Mouse (Mus musculus): ENCODE measurements around the gene Triap1. TPM values are rescaled to one million over a fixed set of nuclear protein-coding genes. Genes with fewer than 3 reads are reported as not detected.

Triap1 gene
- total and polyA plus RNA-seq, 3 experiments: 31.8 to 38.2 (median 33.7) TPM

- no peaks in the 10 kb centered on the region for H3K9me3 ChIP-seq (replicated peaks; ENCODE audit: low read length)
- H3K27me3 ChIP-seq (replicated peaks): no peaks in the 10 kb centered on the region
- H3K4me1 ChIP-seq (ENCODE audit: control insufficient read depth in 1 of 2, insufficient read depth in 2 of 2): peaks cover 2 to 25% of the 10 kb centered on the region in 2 experiments; a peak in 2 of 4 replicates
- no peaks in the 10 kb centered on the region for H3K36me3 ChIP-seq (replicated peaks in 1 of 2; ENCODE audit: control insufficient read depth in 1 of 2, insufficient read depth in 1 of 2, low read length in 1 of 2)
- in situ Hi-C loops (cut with MboI; ENCODE audit: low pct_ligation_motif_present, low pct_unique_long_range_greater_than_20kb, low sequenced_read_pairs): no loop called here
- DNase-seq (ENCODE audit: extremely low read depth): peak; percentile 54
- no peak overlapping the region for H3K27ac ChIP-seq (ENCODE audit: insufficient read depth, low read depth)
- no peaks in the 10 kb centered on the region for H3K79me2 ChIP-seq (replicated peaks; ENCODE audit: control insufficient read depth, extremely low read depth, insufficient read depth, poor library complexity, severe bottlenecking)
- peak overlapping the region; percentile 1; the same call in 1 of the 2 replicates for H3K9ac ChIP-seq (ENCODE audit: insufficient read depth, low read depth)
- no peak for TF ChIP-seq MAFK (IDR thresholded peaks at IDR 0.05; ENCODE audit: insufficient replicate concordance, low read length)
- TF ChIP-seq IRF4 (IDR thresholded peaks at IDR 0.05; ENCODE audit: low read depth, low read length): peak; percentile 95
- no peak for TF ChIP-seq E2F4 (IDR thresholded peaks at IDR 0.05; ENCODE audit: insufficient replicate concordance, low read depth, low read length)
- no peak for TF ChIP-seq MXI1 (IDR thresholded peaks at IDR 0.05; ENCODE audit: low read depth, low read length)
- TF ChIP-seq SIN3A (IDR thresholded peaks at IDR 0.05; ENCODE audit: low read length): no peak
- TF ChIP-seq CTCF (conservative IDR thresholded peaks at IDR 0.05 in 1 of 2, IDR thresholded peaks at IDR 0.05 in 1 of 2; ENCODE audit: low read depth in 2 of 2, low read length in 2 of 2): peak in 1 of 2 experiments; percentile 57; a peak in 2 of 4 replicates
- peak; percentile 34 for TF ChIP-seq SMC3 (IDR thresholded peaks at IDR 0.05; ENCODE audit: low read depth, low read length)
- no peak for TF ChIP-seq GABPA (IDR thresholded peaks at IDR 0.05; ENCODE audit: insufficient replicate concordance, low read depth, low read length)
- TF ChIP-seq ETS1 (conservative IDR thresholded peaks at IDR 0.05; ENCODE audit: low read depth, low read length): no peak
- peak; percentile 44 for TF ChIP-seq RAD21 (IDR thresholded peaks at IDR 0.05; ENCODE audit: low read depth, low read length)
- no peak for TF ChIP-seq ZNF384 (IDR thresholded peaks at IDR 0.05; ENCODE audit: low read depth, low read length)
- no peak for TF ChIP-seq TCF12 (IDR thresholded peaks at IDR 0.05; ENCODE audit: low read depth, low read length)
- TF ChIP-seq CHD2 (IDR thresholded peaks at IDR 0.05; ENCODE audit: low read length): no peak
- TF ChIP-seq PAX5 (IDR thresholded peaks at IDR 0.05; ENCODE audit: low read length): no peak
- no peak for TF ChIP-seq ZKSCAN1 (IDR thresholded peaks at IDR 0.05; ENCODE audit: borderline replicate concordance, low read depth, low read length)
- TF ChIP-seq TBP (conservative IDR thresholded peaks at IDR 0.05; ENCODE audit: low read depth, low read length): no peak
- TF ChIP-seq JUN (IDR thresholded peaks at IDR 0.05; ENCODE audit: insufficient read depth, low read depth, low read length): peak; percentile 54; the same call in 1 of the 2 replicates
- TF ChIP-seq JUND (conservative IDR thresholded peaks at IDR 0.05; ENCODE audit: low read depth, low read length): peak; percentile 84
- TF ChIP-seq KAT2A (IDR thresholded peaks at IDR 0.05; ENCODE audit: insufficient replicate concordance, low read length): no peak
- no peak for TF ChIP-seq BHLHE40 (IDR thresholded peaks at IDR 0.05; ENCODE audit: low read depth, low read length)
- no peak for TF ChIP-seq ZC3H11A (IDR thresholded peaks at IDR 0.05; ENCODE audit: low read depth, low read length)
- no peak for TF ChIP-seq MYC (IDR thresholded peaks at IDR 0.05; ENCODE audit: low read depth, low read length)
- TF ChIP-seq RCOR1 (conservative IDR thresholded peaks at IDR 0.05; ENCODE audit: low read depth, low read length): no peak
- no peak for TF ChIP-seq MAX (IDR thresholded peaks at IDR 0.05; ENCODE audit: low read length)
- TF ChIP-seq MEF2A (IDR thresholded peaks at IDR 0.05; ENCODE audit: borderline replicate concordance, low read depth, low read length): no peak
- no peak for TF ChIP-seq MAZ (IDR thresholded peaks at IDR 0.05; ENCODE audit: low read depth, low read length)
- TF ChIP-seq USF2 (conservative IDR thresholded peaks at IDR 0.05; ENCODE audit: low read depth, low read length): no peak
- no peak for TF ChIP-seq USF1 (IDR thresholded peaks at IDR 0.05; ENCODE audit: low read depth, low read length)
- TF ChIP-seq POLR2AphosphoS2 (IDR thresholded peaks at IDR 0.05; ENCODE audit: low read depth, low read length): no peak
- H3K4me3 ChIP-seq (replicated peaks in 1 of 3; ENCODE audit: low read depth in 2 of 3, low read length in 2 of 3, poor library complexity in 1 of 3): peak overlapping the region; percentile 17 to 34 (median 26)
- dilution Hi-C loops (cut with MboI; ENCODE audit: extremely low pct_ligation_motif_present, extremely low pct_unique_long_range_greater_than_20kb, low sequenced_read_pairs): no loop called here
- peak overlapping the region; percentile 76 for H3K4me2 ChIP-seq (ENCODE audit: insufficient read depth, low read depth, poor library complexity, severe bottlenecking)
Measured at GRCm38 (mm10) chr5:115319004-115319940, 21.8 kb upstream of the Triap1 start.

All from CH12.LX (cell line).